Mouse (Mus musculus) spleen, postnatal 36 days (tissue): ENCODE data around the gene 1700010I14Rik.

Source experiments
- DNase-seq, 2 experiments: peaks; one replicate each; pipeline ENCODE4 v3.0.0; 2022; ENCODE audit warnings: low spot score in 2 of 2, mixed read lengths in 1 of 2

1700010I14Rik gene

GRCm38 (mm10) chr17:9023198-9023942 lies 35.2 kb downstream of the 1700010I14Rik start:
- DNase-seq = no peak

GRCm38 (mm10) chr17:9030181-9030580 lies 42.0 kb downstream of the 1700010I14Rik start:
- no peak for DNase-seq

- peak; percentile 32 to 39 for DNase-seq
Measured at GRCm38 (mm10) chr17:9031241-9032141, 43.4 kb downstream of the 1700010I14Rik start.

- no peak for DNase-seq
Measured at GRCm38 (mm10) chr17:9032362-9033044, 44.4 kb downstream of the 1700010I14Rik start.

- no peak for DNase-seq
Measured at GRCm38 (mm10) chr17:9033511-9033910, 45.4 kb downstream of the 1700010I14Rik start.

GRCm38 (mm10) chr17:9035561-9036348 lies 47.6 kb downstream of the 1700010I14Rik start:
- DNase-seq = no peak

GRCm38 (mm10) chr17:9042723-9043122 lies 54.6 kb downstream of the 1700010I14Rik start:
- DNase-seq = no peak

- DNase-seq = no peak
Measured at GRCm38 (mm10) chr17:9052441-9052980, 64.4 kb downstream of the 1700010I14Rik start.

GRCm38 (mm10) chr17:9059360-9059932 lies 71.3 kb downstream of the 1700010I14Rik start:
- no peak for DNase-seq
